Mouse (Mus musculus): Measurements from ENCODE around the gene Clec11a.

The Clec11a gene

GRCm38 (mm10) chr7:44276461-44277249, 30.0 kb downstream of the Clec11a start:
- no peak for DNase-seq

- no peak for DNase-seq
Measured at GRCm38 (mm10) chr7:44275546-44275945, 31.2 kb downstream of the Clec11a start.

GRCm38 (mm10) chr7:44274096-44274495, 32.6 kb downstream of the Clec11a start:
- DNase-seq: no peak

- no peak for DNase-seq
Measured at GRCm38 (mm10) chr7:44273446-44273845, 33.3 kb downstream of the Clec11a start.

GRCm38 (mm10) chr7:44272546-44272945, 34.2 kb downstream of the Clec11a start:
- DNase-seq: no peak

- no peak for DNase-seq
Measured at GRCm38 (mm10) chr7:44271309-44271708, 35.4 kb downstream of the Clec11a start.

- DNase-seq: no peak
Measured at GRCm38 (mm10) chr7:44269397-44269796, 37.3 kb downstream of the Clec11a start.

GRCm38 (mm10) chr7:44268117-44268516, 38.6 kb downstream of the Clec11a start:
- no peak for DNase-seq

GRCm38 (mm10) chr7:44262791-44263643, 43.7 kb downstream of the Clec11a start:
- DNase-seq: peak; percentile 95

GRCm38 (mm10) chr7:44261147-44261546, 45.6 kb downstream of the Clec11a start, which contains the start of gene Gm15517:
Gene Gm15517 (plus strand): TSS chr7:44261447.
- DNase-seq: no peak

GRCm38 (mm10) chr7:44260410-44260809, 46.3 kb downstream of the Clec11a start:
- no peak for DNase-seq

GRCm38 (mm10) chr7:44257278-44257677, 49.4 kb downstream of the Clec11a start, which contains the start of gene Acp4:
Gene Acp4 (minus strand): TSS chr7:44257378.
- no peak for DNase-seq

GRCm38 (mm10) chr7:44254930-44255329, 51.8 kb downstream of the Clec11a start:
- no peak for DNase-seq

GRCm38 (mm10) chr7:44253023-44253616, 53.6 kb downstream of the Clec11a start:
- DNase-seq: no peak
